Mouse (Mus musculus) neural tube, embryonic 11.5 days (tissue): Measurements from ENCODE around the gene Ltn1. TPM values are rescaled to one million over a fixed set of nuclear protein-coding genes. Genes with fewer than 3 reads are reported as not detected.

Experiments
- ATAC-seq: fragments of 200-750 bp; cut with Nextera tagmentation; 2 replicates; pipeline ENCODE4 v1.8.0; 2017; ENCODE audit warnings: moderate number of reproducible peaks, mild to moderate bottlenecking, moderate TSS enrichment, moderate library complexity; ENCODE audit not compliant: insufficient read depth, low FRiP score, low TSS enrichment
- DNase-seq: peaks from one replicate; pipeline ENCODE4 v3.0.0-alpha.2; 2015; ENCODE audit warnings: low spot score
- H3K27ac ChIP-seq: fragments of 300-500 bp; sonication (generic); 2 replicates; pipeline ENCODE4 v1.5.1; 2014; ENCODE audit warnings: low read depth, mild to moderate bottlenecking, low read length
- H3K27me3 ChIP-seq: fragments of 300-500 bp; sonication (generic); 2 replicates; pipeline ENCODE4 v1.6.1; 2014; ENCODE audit warnings: mild to moderate bottlenecking, low read length, mixed read lengths; ENCODE audit not compliant: control insufficient read depth, insufficient read depth
- H3K36me3 ChIP-seq: fragments of 300-500 bp; sonication (generic); 2 replicates; pipeline ENCODE4 v1.6.1; 2014; ENCODE audit warnings: mild to moderate bottlenecking, low read length, moderate library complexity, mixed read lengths; ENCODE audit not compliant: control insufficient read depth, insufficient read depth
- H3K4me1 ChIP-seq: fragments of 300-500 bp; sonication (generic); 2 replicates; pipeline ENCODE4 v1.6.1; 2014; ENCODE audit warnings: low read length, mixed read lengths; ENCODE audit not compliant: control insufficient read depth, insufficient read depth
- H3K4me2 ChIP-seq: fragments of 300-500 bp; sonication (generic); 2 replicates; pipeline ENCODE4 v1.6.1; 2014; ENCODE audit warnings: low read depth, mild to moderate bottlenecking, moderate library complexity
- H3K4me3 ChIP-seq: fragments of 300-500 bp; sonication (generic); 2 replicates; pipeline ENCODE4 v1.5.1; 2014; ENCODE audit warnings: low read depth, low read length
- H3K9ac ChIP-seq: fragments of 300-500 bp; sonication (generic); 2 replicates; pipeline ENCODE4 v1.6.1; 2014; ENCODE audit warnings: mild to moderate bottlenecking, low read length
- H3K9me3 ChIP-seq: fragments of 300-500 bp; sonication (generic); 2 replicates; pipeline ENCODE4 v1.6.1; 2016; ENCODE audit warnings: low read length; ENCODE audit not compliant: control insufficient read depth
- WGBS: fragments of 180-500 bp; shearing (Covaris S2); extraction: QIAGEN DNeasy Blood & Tissue Kit; methylation state at CpG from one replicate; pipeline ENCODE4 v1.1.7; 2014; 5-methylcytosine and 5-hydroxymethylcytosine counted together
- polyA plus RNA-seq: library from polyadenylated mRNA; unstranded; fragments of >200 nt; fragmentation: Nextera tagmentation; extraction: Ambion mirVana; gene quantifications from 2 replicates; pipeline ENCODE4 v1.2.1, GENCODE M21; 2014

Gene Ltn1
- polyA plus RNA-seq = 34.6 and 35.9 TPM in 2 replicates

DNA sequence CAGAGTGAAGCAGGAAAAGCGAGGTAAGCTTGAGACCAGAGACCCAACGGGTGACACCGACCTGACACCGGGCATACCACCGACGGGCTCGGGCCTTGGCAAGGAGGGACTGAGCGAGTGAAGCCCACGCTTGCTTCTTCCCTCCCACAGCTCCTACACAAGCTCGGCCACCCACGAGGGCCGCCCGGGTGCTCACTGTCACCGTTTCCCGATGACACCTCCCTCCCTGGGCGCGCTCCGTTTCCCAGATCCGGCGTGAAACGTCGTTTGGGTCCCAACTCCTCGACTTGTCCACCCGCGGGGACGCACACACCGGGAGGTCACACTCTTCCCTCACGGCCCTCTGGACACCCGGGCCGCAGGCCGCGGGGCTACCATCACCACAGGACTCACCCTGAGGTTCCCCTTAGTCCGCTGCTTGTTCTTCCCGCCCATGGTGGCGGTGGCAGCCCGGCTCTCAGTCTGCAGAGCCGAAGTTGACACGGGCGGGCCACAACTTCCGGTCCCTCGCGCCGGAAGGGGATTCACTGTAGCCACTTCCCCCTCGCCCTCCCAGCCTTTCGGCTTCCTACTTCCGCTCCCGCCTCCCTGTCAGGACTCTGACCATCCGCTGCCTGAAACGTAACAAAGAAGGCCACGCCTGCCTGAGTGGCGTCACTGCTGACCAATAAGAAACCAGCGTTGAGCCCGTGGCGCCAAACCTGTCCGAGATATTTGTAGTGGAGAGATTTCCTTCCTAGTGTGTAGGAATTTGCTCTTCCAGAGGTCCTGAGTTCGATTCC is at the start of gene Ltn1:
Gene Ltn1 (minus strand): TSS at position 580 of the 782 bp plus-strand sequence.
- H3K9me3 ChIP-seq = no peaks in the 10 kb centered on the region
- peak within 1 kb of the TSS; percentile 88 for H3K9ac ChIP-seq
- WGBS = under 1% methylated on average over 56 of the region's 56 CpGs
- no peaks in the 10 kb centered on the region for H3K36me3 ChIP-seq
- peak; percentile 99 for ATAC-seq
- no peaks in the 10 kb centered on the region for H3K4me1 ChIP-seq
- H3K27ac ChIP-seq = no peak within 1 kb of the TSS
- DNase-seq = peak; percentile 98
- no peaks in the 10 kb centered on the region for H3K27me3 ChIP-seq
- peak within 1 kb of the TSS; percentile 84 for H3K4me2 ChIP-seq
- peak within 1 kb of the TSS; percentile 90 for H3K4me3 ChIP-seq

DNA sequence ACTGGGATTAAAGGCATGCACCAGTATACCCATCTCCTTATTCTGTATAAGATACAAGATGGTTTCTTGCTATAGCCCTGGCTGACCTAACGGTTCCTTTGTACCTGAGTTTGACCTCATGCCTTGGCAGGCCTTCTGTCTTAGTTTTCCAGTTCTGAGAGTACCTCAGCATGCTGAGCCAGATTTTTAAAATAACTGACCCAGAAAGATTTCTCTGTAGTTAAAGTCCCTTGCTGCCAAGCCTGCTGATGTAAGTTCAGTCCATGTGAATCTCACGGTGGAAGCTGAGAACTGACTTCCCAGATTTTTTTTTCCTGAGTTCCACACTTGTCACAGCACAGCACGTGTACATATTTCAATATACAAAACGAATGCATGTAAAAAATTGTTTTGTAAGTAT is 38.2 kb upstream of the Ltn1 start:
- no peak overlapping the region for H3K9ac ChIP-seq
- no peaks in the 10 kb centered on the region for H3K4me1 ChIP-seq
- H3K4me2 ChIP-seq = no peak overlapping the region
- 90% methylated on average over 4 of the region's 4 CpGs for WGBS
- no peaks in the 10 kb centered on the region for H3K27me3 ChIP-seq
- no peak overlapping the region for H3K4me3 ChIP-seq
- peaks cover 12% of the 10 kb centered on the region for H3K36me3 ChIP-seq
- DNase-seq = no peak
- H3K9me3 ChIP-seq = no peaks in the 10 kb centered on the region
- ATAC-seq = no peak
- H3K27ac ChIP-seq = no peak overlapping the region

DNA sequence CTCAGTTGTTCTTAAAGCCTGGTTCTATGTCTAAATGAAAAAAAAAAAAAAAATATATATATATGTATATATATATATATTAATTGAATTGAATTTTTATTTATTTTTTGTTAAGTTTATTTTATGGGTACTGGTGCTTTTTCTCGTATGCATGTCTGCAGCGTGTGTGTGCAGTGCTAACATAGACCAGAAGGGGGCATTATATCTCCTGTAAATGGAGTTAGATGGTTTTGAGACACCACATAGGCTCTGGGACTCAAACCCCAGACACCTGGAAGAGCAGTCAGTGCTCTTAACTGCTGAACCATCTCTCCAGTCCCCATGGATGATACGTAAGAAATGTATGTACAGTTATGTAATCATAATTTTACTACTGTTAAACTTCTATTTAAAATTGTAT is 26.3 kb upstream of the Ltn1 start:
- no peak for DNase-seq
- WGBS = 97% methylated on average over 3 of the region's 3 CpGs
- H3K4me1 ChIP-seq = peaks cover 7% of the 10 kb centered on the region
- H3K4me2 ChIP-seq = no peak overlapping the region
- H3K36me3 ChIP-seq = no peaks in the 10 kb centered on the region; the same call in none of the 2 replicates
- no peaks in the 10 kb centered on the region for H3K9me3 ChIP-seq
- no peak for ATAC-seq
- H3K9ac ChIP-seq = no peak overlapping the region
- H3K4me3 ChIP-seq = no peak overlapping the region
- no peaks in the 10 kb centered on the region for H3K27me3 ChIP-seq
- H3K27ac ChIP-seq = no peak overlapping the region

DNA sequence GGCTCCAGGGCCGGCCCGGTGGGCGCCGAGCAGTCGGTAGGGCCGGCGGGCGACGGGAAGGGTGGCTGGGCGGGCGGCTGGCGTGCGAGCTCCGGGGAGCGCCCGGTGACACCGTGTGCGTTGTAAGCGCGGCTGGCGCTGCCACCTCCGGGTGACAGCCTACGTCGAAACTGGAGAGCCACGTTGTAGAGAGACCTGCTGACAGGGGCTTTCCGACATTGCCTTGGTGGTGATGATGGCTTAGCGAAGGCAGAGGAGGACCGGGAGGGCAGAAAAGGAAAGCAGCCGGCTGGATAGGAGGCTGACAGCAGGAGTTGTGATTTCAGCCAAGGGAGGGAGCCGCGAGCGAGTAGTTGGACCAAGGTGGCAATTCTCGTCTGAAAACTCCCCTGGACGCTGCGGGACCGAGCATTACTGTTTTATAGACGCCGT is 22.8 kb upstream of the Ltn1 start:
- 0% methylated on average over 38 of the region's 38 CpGs for WGBS
- DNase-seq (no peak), ATAC-seq (no peak)
- peak overlapping the region; percentile 84 for H3K9ac ChIP-seq
- H3K27ac ChIP-seq = peak overlapping the region; percentile 36; the same call in 1 of the 2 replicates
- H3K36me3 ChIP-seq = no peaks in the 10 kb centered on the region; the same call in none of the 2 replicates
- H3K9me3 ChIP-seq = no peaks in the 10 kb centered on the region
- H3K4me2 ChIP-seq = peak overlapping the region; percentile 75
- peaks cover 7% of the 10 kb centered on the region for H3K4me1 ChIP-seq
- H3K4me3 ChIP-seq = peak overlapping the region; percentile 80
- H3K27me3 ChIP-seq = no peaks in the 10 kb centered on the region

DNA sequence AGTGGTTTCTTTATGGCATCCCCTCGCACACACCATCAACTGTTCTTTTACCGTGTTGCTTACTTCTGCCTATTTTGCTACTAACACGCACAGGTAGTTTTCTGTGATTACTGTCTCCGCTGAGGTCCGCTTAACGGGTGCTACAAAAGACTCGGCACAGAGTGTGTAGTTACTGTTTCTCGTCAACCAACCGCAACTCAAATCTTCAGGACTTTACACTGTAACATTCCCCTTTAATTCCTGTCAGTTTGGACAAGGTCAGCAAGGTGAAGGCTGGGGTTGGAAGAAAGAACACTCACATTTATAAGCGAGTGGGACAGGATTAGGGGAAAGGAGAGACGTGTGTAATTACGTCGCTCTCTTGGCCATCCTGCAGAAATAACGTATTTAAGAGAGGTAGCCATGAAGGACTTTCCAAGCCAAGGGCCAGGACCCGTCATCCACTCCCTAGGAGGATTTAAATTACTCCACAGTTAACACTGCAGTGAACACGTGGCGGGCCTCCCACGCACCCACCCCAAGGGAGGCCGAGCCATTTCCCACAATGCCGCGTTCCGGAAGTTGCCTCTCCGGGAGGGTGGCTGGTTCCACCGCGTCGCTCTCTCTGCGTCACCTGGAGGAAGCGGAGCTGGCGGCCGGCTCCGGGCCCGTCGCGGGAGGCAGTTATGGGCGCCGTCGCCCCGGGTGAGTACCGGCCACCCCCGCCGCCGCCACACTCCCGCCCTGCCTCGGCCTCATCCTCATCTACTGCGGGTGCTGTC is 22.2 kb upstream of the Ltn1 start, which contains the start of gene Usp16:
Gene Usp16 (plus strand): TSS at position 285 of the 761 bp plus-strand sequence.
- Histone ChIP-seq H3K4me2 (peak within 1 kb of the TSS; percentile 75), H3K9me3 (no peaks in the 10 kb centered on the region), H3K27me3 (no peaks in the 10 kb centered on the region), H3K27ac (peak within 1 kb of the TSS; percentile 36; the same call in 1 of the 2 replicates), H3K4me1 (peaks cover 7% of the 10 kb centered on the region), H3K36me3 (no peaks in the 10 kb centered on the region; the same call in none of the 2 replicates), H3K4me3 (peak within 1 kb of the TSS; percentile 80), H3K9ac (peak within 1 kb of the TSS; percentile 84)
- 10% methylated on average over 41 of the region's 45 CpGs for WGBS
- DNase-seq (peak; percentile 90), ATAC-seq (peak; percentile 96)

DNA sequence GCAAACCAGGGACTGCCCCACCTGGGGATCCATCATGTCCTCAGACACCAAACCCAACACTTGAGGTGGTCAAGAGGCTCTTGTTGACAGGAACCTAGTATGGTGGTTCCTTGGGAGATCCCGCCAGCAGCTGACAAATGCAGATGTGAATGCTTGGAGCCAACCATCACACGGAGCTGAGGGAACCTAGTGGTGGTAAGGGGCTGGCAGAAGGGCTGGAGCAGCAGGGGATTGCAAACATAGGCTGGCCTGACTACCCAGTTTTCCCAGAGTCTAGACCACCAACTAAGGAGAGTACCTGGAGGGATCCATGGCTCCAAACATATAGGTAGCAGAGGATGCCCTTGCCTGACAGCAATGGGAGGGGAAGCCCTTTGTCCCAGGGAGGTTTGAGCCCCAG is 20.8 kb upstream of the Ltn1 start:
- Histone ChIP-seq H3K27me3 (no peaks in the 10 kb centered on the region), H3K9ac (no peak overlapping the region), H3K4me2 (no peak overlapping the region), H3K36me3 (no peaks in the 10 kb centered on the region), H3K27ac (no peak overlapping the region), H3K9me3 (no peaks in the 10 kb centered on the region), H3K4me3 (no peak overlapping the region), H3K4me1 (peaks cover 7% of the 10 kb centered on the region)
- WGBS = 84% methylated on average over 2 of the region's 2 CpGs
- no peak for ATAC-seq
- no peak for DNase-seq

DNA sequence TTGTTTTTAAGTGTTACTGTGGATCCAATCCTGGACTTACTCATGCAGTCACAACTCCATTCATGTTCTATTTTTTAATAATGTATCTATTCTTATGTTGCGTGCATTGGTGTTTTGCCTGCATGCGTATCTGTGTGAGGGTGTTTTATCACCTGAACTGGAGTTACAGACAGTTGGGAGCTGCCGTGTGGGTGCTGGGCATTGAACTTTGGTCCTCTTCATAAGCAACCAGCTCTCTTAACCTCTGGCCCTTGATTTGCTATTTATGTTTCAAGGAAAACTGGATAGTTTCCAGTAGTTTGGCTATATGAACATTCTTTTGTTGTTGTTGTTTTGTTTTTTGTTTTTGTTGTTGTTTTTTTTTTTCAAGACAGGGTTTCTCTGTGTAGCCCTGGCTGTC is 13.1 kb upstream of the Ltn1 start:
- WGBS = 94% methylated on average over 3 of the region's 3 CpGs
- Histone ChIP-seq H3K9me3 (no peaks in the 10 kb centered on the region), H3K36me3 (no peaks in the 10 kb centered on the region), H3K4me1 (no peaks in the 10 kb centered on the region), H3K4me3 (no peak overlapping the region), H3K4me2 (no peak overlapping the region), H3K9ac (no peak overlapping the region), H3K27me3 (no peaks in the 10 kb centered on the region), H3K27ac (no peak overlapping the region)
- ATAC-seq (no peak), DNase-seq (no peak)

DNA sequence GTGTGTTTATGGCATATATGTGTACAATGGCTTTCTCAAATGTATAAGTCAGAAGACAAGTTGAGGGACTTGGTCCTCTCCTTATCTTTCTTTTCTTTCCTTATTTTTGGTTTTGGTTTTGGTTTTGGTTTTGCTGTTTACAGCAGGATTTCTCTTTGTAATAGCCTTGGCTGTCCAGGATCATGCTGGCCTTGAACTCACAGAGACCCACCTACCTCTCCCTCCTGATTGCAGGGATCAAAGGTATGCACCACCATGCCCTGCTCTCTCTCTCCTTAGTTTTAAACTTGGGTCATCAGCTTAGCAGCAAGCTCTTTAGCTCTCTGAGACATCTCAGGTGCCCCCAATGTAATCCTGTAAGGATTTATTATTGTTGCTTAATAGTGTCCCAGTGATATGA is 12.7 kb upstream of the Ltn1 start:
- H3K27ac ChIP-seq = no peak overlapping the region
- no peak overlapping the region for H3K4me2 ChIP-seq
- H3K36me3 ChIP-seq = no peaks in the 10 kb centered on the region
- no peak overlapping the region for H3K4me3 ChIP-seq
- ATAC-seq = no peak
- no peaks in the 10 kb centered on the region for H3K4me1 ChIP-seq
- no peaks in the 10 kb centered on the region for H3K9me3 ChIP-seq
- no peaks in the 10 kb centered on the region for H3K27me3 ChIP-seq
- DNase-seq = no peak
- H3K9ac ChIP-seq = no peak overlapping the region
